Mouse (Mus musculus) spleen, embryonic (tissue): ENCODE measurements around the gene Zfp2.

Experiments
- CTCF ChIA-PET: fragments of 350-600 bp; sonication (Branson Sonifier 250); formaldehyde crosslinking; loops from one replicate; lab custom pipeline; 2022; lab: Charles Lee

The Zfp2 gene

DNA sequence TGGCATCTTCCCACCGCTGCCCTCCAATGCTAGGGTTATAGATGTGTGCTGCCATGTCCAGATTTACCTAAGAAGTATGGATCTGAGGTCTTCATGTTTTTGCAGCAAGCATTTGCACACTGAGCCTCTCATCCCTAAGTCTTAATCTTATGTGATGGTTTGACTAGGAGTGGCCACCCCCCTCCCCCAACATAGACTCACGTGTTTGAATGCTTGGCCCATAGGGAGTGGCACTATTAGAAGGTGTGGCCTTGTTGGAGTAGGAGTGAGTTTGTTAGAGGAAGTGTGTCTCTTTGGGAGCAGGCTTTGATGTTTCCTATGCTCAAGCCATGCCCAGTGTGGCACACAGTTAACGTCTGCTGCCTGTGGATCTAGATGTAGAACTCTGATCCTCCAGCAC lies 37.3 kb downstream of the Zfp2 start:
- CTCF ChIA-PET, result no interaction called here

DNA sequence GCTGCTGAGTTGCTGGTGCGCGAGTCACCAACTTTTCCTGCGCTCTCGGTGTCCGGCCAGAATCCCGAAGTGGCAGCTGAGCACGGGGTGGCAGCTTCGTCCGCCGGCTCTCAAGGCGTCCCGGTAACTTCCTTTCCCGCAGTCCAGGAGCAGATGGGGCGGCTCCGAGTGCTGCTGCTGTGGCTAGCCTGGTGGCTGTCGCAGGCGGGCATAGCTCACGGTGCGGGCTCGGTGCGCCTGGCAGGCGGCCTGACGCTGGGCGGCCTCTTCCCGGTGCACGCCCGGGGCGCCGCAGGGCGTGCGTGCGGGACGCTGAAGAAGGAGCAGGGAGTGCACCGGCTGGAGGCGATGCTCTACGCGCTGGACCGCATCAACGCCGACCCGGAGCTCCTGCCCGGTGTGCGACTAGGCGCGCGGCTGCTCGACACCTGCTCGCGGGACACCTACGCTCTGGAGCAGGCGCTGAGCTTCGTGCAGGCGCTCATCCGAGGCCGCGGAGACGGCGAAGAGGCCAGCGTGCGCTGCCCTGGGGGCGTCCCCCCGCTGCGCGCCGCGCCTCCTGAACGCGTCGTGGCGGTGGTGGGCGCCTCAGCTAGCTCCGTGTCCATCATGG lies 64.9 kb downstream of the Zfp2 start:
- CTCF ChIA-PET, result interaction anchor here (0.6 kb wide), 1 partner anchor 63 kb away, joined by 8 read pairs; no protein-coding TSS in a partner anchor

DNA sequence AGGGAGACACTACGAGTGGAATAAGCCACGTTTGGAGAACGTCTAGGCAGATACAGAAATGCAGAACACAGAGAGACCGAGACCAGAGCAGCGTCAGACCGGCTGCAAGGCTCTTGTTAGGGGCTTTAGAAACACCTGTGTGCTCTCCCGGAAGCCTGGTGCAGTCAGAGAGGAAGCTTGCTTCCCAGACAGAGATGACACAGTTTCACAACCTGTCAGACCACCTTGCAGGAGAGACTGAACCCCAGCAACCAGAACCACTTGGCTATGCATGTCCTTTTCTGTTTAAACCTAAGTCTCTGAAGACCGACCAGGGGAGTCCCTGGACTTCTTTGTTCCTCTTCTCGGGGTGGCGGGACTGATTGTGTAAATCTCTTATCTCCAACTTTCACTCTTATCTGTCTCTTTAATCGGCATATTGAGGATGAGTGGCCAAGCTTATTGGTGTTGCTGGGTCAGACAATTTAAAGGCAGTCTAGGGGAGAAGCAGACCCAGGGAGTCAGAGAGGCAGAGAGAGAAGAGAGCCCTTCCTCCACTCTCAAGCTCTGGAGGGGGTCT lies 65.7 kb downstream of the Zfp2 start, which contains the start of gene Grm6:
Grm6 (plus strand) TSS at position 509 of the 559 bp plus-strand sequence.
- CTCF ChIA-PET, result no interaction called here

DNA sequence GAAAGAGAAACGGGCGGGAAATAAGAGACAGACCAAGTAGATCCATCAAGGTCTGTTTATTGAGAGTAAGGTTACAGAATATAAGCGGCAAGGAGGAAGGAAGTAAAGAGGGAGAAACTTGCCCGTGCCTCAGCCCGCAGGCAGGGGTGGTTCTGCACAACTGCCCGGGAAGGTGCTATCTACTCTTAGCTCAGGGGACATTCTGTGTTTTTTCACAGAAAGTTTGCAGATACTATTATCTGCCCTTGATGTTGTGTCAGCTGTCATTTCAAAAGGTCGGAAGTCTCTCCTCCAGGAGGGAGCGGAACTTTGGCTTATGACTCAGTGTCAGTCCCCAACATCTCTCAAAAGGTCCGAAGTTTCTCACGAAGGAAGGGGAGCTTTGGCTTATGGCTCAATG lies 66.7 kb downstream of the Zfp2 start:
- CTCF ChIA-PET, result no interaction called here
